Mouse (Mus musculus) heart, postnatal 25 days (tissue): ENCODE measurements around the gene Pvrig. TPM values are rescaled to one million over a fixed set of nuclear protein-coding genes. Genes with fewer than 3 reads are reported as not detected.
"Not testable (repeated sequence)": the region's sequence is repeated elsewhere in the genome, so short reads cannot be mapped to it uniquely, and the experiment has no call there.

Experiments
- DNase-seq: peaks from one replicate; pipeline ENCODE4 v3.0.0; 2022; ENCODE audit warnings: low spot score
- intact Hi-C: fragments of 180-260 bp; cut with DNase I; formaldehyde crosslinking; loops from one replicate; pipeline ENCODE4 v1.15.1; 2025
- total RNA-seq, 2 experiments: library from RNA; stranded (reverse); gene quantifications; 2 replicates each; pipeline ENCODE4 v1.2.3; 2021

The Pvrig gene
- total RNA-seq: not detected

GRCm38 (mm10) chr5:138341661-138342060 is at the start of gene Pvrig:
Gene Pvrig (plus strand): TSS chr5:138341961.
- no peak for DNase-seq
- intact Hi-C loops: no loop called here

DNA sequence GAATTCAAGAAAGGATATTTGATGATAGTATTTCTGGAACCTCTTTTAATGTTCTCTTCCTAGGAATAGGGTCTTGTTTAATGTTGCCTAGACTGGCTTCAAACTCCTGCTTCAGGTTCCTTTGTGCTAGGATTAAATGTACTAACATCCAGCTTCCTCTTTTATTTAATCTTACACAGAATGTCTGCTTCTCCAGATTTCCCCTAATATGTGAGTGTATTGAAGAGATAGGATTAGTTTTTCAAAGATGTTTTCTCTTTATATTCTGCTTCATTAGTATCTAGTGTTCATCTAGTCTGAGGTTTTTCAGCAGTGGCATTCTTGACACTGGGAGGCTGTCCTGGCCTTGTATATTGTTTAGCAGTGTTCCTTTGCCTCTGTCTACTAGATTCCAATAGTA is 47.6 kb upstream of the Pvrig start:
- intact Hi-C loops: no loop called here
- DNase-seq: no peak

DNA sequence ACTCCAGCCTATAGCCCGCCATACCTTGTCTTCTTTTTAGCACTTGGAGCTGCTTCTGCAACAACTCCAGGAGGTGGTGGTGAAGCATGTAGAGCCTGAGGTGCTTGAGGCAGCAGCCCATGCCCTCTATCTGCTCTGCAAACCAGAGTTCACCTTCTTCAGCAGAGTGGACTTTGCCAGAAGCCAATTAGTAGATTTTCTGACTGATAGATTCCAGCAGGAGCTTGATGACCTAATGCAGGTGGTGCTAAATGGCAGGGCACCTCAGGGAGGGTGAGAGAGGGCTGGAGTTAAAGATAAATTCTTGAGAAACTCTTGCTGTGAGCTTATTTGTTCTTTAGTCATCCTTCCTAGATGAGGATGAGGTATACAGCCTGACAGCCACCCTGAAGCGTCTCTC is 42.1 kb upstream of the Pvrig start:
- intact Hi-C loops: no loop called here
- DNase-seq: no peak

- no peak for DNase-seq
- intact Hi-C loops: no loop called here
Observed at GRCm38 (mm10) chr5:138312795-138313194, 29.0 kb upstream of the Pvrig start.

GRCm38 (mm10) chr5:138343216-138343615 is 1.5 kb downstream of the Pvrig start:
- intact Hi-C loops: no loop called here
- no peak for DNase-seq

DNA sequence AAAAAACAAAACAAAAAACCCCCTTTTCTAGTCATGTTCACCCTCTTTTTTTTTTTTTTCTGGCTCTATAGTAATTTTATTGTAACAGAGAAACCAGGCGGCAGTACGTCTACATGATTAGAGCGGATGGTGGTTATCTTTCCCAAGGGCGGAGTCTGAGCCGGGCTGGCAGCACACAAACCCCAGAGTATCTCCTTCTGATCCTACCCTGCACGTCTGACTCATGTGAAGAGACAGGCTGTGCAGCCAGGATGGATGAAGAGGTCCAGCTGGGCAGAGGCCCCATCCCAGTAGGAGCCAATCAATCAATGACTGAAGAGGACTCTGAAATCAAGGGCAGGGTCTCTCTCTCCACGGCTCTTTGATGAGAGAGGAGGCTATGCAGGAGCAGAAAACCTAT is 21.4 kb downstream of the Pvrig start:
- intact Hi-C loops, DNase-seq: not testable (repeated sequence)

DNA sequence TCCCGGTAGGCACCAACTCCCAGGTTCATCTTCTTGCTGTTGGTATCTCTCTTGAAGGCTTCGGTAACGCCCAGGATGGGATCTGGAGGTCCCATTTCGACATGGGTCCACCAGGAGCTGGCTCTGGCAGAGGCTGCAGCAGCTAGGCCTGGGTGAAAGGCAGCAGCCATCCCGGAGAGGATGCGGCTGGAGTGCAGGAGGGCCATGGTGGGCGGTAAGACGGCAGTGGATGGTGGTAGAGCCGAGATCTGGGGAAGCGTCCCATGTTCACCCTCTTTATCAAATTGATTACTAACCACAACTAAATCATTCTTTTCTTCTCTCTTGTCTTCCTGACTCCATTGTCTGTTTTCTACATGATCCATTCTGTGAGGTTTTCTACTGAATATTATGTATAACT is 23.6 kb downstream of the Pvrig start:
- intact Hi-C loops, DNase-seq: not testable (repeated sequence)

Other genes with a start within 250 kb of the Pvrig start
- gene Zscan21, start 225.1 kb upstream of the Pvrig start, total RNA-seq: 10 to 100 TPM; 10.5 to 13.2 TPM
- gene Zfp113, start 186.2 kb upstream of the Pvrig start, total RNA-seq: 10 to 100 TPM in 1 of 2 experiments, 1 to 10 TPM in 1; 9.6 to 11.0 TPM
- gene Cops6, start 180.9 kb upstream of the Pvrig start, total RNA-seq: 100 to 1,000 TPM; 124 to 126 TPM
- gene Ap4m1, start 170.0 kb upstream of the Pvrig start, total RNA-seq: 1 to 10 TPM; 8.9 to 9.3 TPM
- gene Mcm7, start 169.5 kb upstream of the Pvrig start, total RNA-seq: 10 to 100 TPM; 11.2 to 11.9 TPM
- 10 to 100 TPM; 29.9 to 32.9 TPM for gene Taf6, start 154.5 kb upstream of the Pvrig start, total RNA-seq
- 1 to 10 TPM; 5.9 to 7.1 TPM for gene Cnpy4, start 154.5 kb upstream of the Pvrig start, total RNA-seq
- gene Mblac1, start 147.6 kb upstream of the Pvrig start, total RNA-seq: 1 to 10 TPM; 2.6 to 2.8 TPM
- gene Nxpe5, start 116.1 kb upstream of the Pvrig start, total RNA-seq: 1 to 10 TPM in 1 of 2 experiments, under 1 TPM in 1; 0.96 to 1.2 TPM
- gene Lamtor4, start 86.5 kb upstream of the Pvrig start, total RNA-seq: 10 to 100 TPM; 55.3 to 61.0 TPM
- 1 to 10 TPM; 3.1 to 3.8 TPM for gene BC037034, start 77.9 kb upstream of the Pvrig start, total RNA-seq
- gene Gal3st4, start 69.1 kb upstream of the Pvrig start, total RNA-seq: under 1 TPM; 0.14 to 0.26 TPM
- not detected for gene Gm43720, start 62.0 kb upstream of the Pvrig start, total RNA-seq
- gene Gpc2, start 62.0 kb upstream of the Pvrig start, total RNA-seq: under 1 TPM; 0.08 to 0.18 TPM
- not detected for gene Stag3, start 61.7 kb upstream of the Pvrig start, total RNA-seq
- 1 to 10 TPM; 5.4 to 7.2 TPM for gene Zfp157, start 99.5 kb downstream of the Pvrig start, total RNA-seq
- gene 1700123K08Rik, start 222.8 kb downstream of the Pvrig start, total RNA-seq: not detected